Mouse (Mus musculus): Measurements from ENCODE around the gene Snrpd3. TPM values are rescaled to one million over a fixed set of nuclear protein-coding genes. Genes with fewer than 3 reads are reported as not detected.

Snrpd3 gene
- total RNA-seq, 2 experiments from 2014 or later: 67.9 to 75.9 TPM

- intact Hi-C loops (cut with DNase I): no loop called here
- DNase-seq: no peak
These were observed 13.0 kb downstream of the Snrpd3 start for GRCm38 (mm10) chr10:75530322-75530721.

- intact Hi-C loops (cut with DNase I): no loop called here
- DNase-seq: no peak
These were observed 14.3 kb downstream of the Snrpd3 start for GRCm38 (mm10) chr10:75531532-75532090.

GRCm38 (mm10) chr10:75534216-75534615 lies 16.9 kb downstream of the Snrpd3 start:
- no peak for DNase-seq
- intact Hi-C loops (cut with DNase I): no loop called here

- peak in 1 of 2 experiments; percentile 59 for DNase-seq
- intact Hi-C loops (cut with DNase I): no loop called here
These were observed 17.6 kb downstream of the Snrpd3 start for GRCm38 (mm10) chr10:75534934-75535333.

GRCm38 (mm10) chr10:75535423-75535822 lies 18.1 kb downstream of the Snrpd3 start:
- peak; percentile 50 to 57 for DNase-seq
- intact Hi-C loops (cut with DNase I): no loop called here

GRCm38 (mm10) chr10:75536123-75536522 lies 18.8 kb downstream of the Snrpd3 start:
- no peak for DNase-seq
- intact Hi-C loops (cut with DNase I): no loop called here

- intact Hi-C loops (cut with DNase I): no loop called here
- DNase-seq: no peak
These were observed 30.6 kb downstream of the Snrpd3 start for GRCm38 (mm10) chr10:75547901-75548300.

- no peak for DNase-seq
- intact Hi-C loops (cut with DNase I): no loop called here
These were observed 31.1 kb downstream of the Snrpd3 start for GRCm38 (mm10) chr10:75548486-75548885.

GRCm38 (mm10) chr10:75549886-75550285 lies 32.5 kb downstream of the Snrpd3 start:
- intact Hi-C loops (cut with DNase I): no loop called here
- no peak for DNase-seq

GRCm38 (mm10) chr10:75551175-75551574 lies 33.8 kb downstream of the Snrpd3 start:
- no peak for DNase-seq
- intact Hi-C loops (cut with DNase I): no loop called here

- no peak for DNase-seq
- intact Hi-C loops (cut with DNase I): no loop called here
These were observed 34.8 kb downstream of the Snrpd3 start for GRCm38 (mm10) chr10:75552106-75552505.

- intact Hi-C loops (cut with DNase I): no loop called here
- DNase-seq: no peak
These were observed 35.5 kb downstream of the Snrpd3 start for GRCm38 (mm10) chr10:75552701-75553450.

- intact Hi-C loops (cut with DNase I): no loop called here
- no peak for DNase-seq
These were observed 36.7 kb downstream of the Snrpd3 start for GRCm38 (mm10) chr10:75554090-75554489.

GRCm38 (mm10) chr10:75555557-75555956 lies 38.2 kb downstream of the Snrpd3 start:
- DNase-seq: no peak
- intact Hi-C loops (cut with DNase I): no loop called here

GRCm38 (mm10) chr10:75556026-75556425 lies 38.7 kb downstream of the Snrpd3 start:
- peak in 1 of 2 experiments; percentile 26 for DNase-seq
- intact Hi-C loops (cut with DNase I): no loop called here

GRCm38 (mm10) chr10:75558515-75558914 lies 41.2 kb downstream of the Snrpd3 start:
- intact Hi-C loops (cut with DNase I): no loop called here
- no peak for DNase-seq

- intact Hi-C loops (cut with DNase I): no loop called here
These were observed 41.8 kb downstream of the Snrpd3 start for GRCm38 (mm10) chr10:75559041-75559675.

GRCm38 (mm10) chr10:75559676-75560548 lies 42.6 kb downstream of the Snrpd3 start, which contains the start of gene Lrrc75b:
Gene Lrrc75b (minus strand): TSS chr10:75560330.
- peak; percentile 75 to 84 for DNase-seq
- intact Hi-C loops (cut with DNase I): no loop called here

More at GRCm38 (mm10) chr10:75559041-75559675, 41.8 kb downstream of the Snrpd3 start:
- no peak for DNase-seq

- no peak for DNase-seq
- intact Hi-C loops (cut with DNase I): no loop called here
These were observed 43.2 kb downstream of the Snrpd3 start for GRCm38 (mm10) chr10:75560549-75560899.

GRCm38 (mm10) chr10:75561071-75561654 lies 43.8 kb downstream of the Snrpd3 start, which contains the start of gene Ggt1:
Gene Ggt1 (plus strand): TSS chr10:75561604.
- intact Hi-C loops (cut with DNase I): no loop called here
- DNase-seq: no peak
